Mouse (Mus musculus) left cerebral cortex, adult 11 months (tissue): ENCODE measurements around the gene 1500015O10Rik.

Source experiments
- DNase-seq: peaks from one replicate; pipeline ENCODE4 v3.0.0; 2022; ENCODE audit warnings: low spot score

1500015O10Rik gene

DNA sequence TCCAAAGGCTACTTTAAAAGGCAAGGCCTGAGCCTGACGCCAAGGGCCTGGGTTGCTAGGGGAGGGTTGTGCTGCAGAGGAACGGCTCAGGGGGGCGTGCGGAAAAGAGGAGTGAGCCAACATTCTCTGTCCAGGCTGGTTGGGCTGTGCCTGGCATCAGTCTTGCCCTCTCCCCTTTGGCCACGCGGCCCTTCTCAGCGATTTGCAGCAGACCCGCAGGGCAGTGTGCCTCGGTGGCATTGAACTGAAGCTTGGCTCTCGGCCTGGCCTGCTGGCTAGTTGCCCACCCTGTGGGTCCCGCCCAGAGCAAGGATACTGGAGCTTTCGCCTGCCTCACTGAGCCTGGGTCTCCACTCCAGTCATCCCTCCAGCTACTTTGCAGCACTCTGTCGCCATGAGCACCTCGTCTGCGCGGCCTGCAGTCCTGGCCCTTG is at the start of gene 1500015O10Rik:
1500015O10Rik (plus strand) TSS at position 112 of the 434 bp plus-strand sequence.
- DNase-seq: peak; percentile 37

DNA sequence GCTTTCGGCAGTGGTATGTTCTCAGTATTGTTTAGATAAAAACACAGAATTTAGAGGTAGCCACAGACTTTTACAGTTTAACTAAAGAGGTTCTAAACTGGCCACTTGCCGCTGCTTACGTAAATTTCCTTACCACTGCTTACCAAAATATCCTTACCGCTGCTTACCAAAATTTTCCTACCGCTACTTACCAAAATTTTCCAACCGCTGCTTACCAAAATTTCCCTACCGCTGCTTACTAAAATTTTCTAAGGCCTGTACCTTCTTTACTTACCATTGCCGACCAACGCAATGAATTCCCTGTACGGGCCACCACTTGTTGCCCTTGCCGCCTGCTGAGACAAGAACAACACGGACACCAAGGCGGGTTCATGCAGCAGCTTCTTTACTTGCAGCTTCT is 40.4 kb upstream of the 1500015O10Rik start:
- DNase-seq: no peak

DNA sequence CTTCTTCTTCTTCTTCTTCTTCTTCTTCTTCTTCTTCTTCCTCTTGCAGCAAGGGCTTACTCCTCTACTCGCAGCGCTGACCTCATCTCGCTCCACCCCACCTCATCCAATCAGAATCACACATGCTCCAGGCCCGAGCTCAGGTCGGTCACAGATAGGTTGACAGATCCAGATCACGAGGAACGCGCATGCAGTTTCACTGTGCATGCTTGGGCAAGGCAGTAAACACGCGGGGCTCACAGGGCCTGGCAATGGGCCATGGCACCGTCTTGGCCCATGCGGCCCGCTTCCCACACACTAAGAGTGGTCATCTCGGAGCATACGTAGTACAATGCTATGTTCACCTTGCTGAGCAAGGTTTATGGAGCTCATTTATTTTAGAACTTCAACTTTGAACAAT is 39.9 kb upstream of the 1500015O10Rik start:
- DNase-seq: no peak

DNA sequence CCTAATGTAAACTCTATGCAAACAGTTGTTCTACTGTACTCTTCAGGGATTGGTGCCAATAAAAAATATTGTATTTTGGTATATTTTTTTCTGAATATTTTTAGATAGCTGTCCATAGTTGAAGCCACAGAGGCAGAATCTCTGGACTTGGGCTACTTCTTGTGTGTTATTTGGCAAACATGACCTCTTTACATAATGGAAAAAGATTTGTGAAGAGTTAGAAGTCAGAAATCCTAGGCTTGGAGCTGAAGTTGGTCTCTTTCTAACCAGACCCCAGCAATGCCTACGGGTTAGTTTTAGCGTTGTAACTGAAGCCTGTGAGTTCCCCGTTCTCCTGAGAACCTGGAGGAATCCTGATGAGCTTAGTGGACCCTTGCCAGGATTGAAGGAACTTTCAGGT is 36.3 kb upstream of the 1500015O10Rik start:
- no peak for DNase-seq

DNA sequence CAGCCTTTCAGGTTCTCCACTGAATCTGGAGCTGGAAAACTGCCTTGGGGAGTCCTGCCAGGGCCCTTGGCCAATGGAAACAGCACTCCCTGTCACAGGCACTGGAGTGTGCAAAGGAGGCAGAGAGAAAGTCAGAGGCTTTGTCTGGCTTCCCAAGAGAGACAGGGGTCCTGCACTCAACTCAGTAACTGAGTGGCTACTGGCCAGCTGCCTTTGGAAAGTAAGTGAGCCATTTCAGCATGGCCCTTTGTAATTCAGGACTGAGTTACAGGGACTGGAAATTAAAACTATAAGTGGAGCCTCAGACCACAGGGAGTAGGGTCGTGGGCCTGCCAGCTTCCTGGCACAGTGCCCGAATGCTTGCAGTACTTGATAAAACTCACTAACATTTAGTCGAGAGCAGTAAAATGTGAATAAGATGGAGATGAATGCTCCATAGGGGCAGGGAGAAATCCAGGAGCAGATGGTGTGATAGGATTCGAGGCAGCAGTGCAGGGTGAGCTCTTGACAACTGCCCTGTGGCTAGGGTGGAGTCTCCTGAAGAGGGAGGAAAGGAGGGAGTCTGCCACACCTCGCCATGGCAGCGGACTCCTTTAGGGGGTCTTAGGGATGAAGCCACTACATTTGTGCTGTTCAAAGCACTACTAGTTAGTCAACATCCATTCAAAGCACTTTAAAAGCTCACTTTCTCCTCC is 35.4 kb upstream of the 1500015O10Rik start:
- DNase-seq: peak; percentile 68

DNA sequence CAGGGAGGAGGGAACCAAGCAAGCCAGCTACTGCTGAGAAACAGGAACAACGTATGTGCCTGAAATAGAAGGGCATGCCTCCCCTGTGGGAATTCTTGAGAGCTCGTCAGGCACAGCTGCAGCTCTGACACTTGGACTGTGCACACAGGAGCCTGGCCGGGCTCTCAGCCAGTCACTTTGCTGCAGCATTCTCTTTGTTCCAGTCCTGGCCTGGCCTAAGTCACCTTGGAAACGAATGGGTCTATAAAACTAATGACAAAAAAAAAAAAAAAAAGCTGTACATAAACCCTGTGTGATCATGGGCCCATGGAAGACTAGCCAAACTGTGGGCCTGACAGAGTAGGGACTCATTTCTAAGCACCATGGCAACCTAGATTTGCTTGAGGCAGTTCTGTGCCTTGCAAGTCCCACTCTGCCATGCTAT is 31.8 kb upstream of the 1500015O10Rik start:
- peak; percentile 7 for DNase-seq

DNA sequence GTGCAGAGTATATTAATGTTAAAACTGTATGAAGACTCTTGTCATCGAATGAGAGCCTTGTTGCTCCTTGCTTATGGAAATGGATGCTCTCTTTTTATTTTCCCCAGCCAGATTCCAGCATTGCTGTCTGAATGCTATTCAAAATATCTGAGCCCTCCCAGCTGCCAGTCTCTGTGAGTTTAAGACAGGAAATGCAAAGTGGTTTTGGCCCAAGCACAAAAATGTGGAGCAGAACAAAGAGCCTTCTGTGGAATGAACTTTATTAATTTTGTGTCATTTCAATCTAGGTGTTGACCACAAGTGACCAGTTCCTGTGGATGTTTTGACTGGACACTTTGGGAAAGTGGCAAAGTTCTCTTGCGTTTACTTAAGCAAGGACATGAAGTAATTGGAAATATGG is 15.6 kb upstream of the 1500015O10Rik start:
- no peak for DNase-seq

DNA sequence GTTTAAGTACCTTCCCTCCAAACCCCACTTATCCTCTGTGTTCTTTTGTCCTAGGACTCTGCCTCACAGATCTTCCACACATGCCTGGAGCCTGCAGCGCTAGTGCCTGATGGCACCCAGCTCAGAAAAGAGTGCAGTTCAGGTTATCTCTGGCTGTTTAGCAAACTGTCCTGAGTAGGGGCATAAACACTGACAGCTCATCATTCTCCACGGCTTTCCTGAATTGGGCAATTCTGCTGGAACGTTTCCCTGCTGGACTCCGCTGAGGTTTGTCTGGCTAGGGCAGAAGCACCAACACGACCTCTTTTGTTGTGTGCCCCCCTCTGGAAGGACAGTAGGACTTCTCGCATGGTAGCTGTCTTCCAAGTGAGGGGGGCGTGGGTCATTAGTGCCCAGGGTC is 12.4 kb upstream of the 1500015O10Rik start:
- DNase-seq: no peak

DNA sequence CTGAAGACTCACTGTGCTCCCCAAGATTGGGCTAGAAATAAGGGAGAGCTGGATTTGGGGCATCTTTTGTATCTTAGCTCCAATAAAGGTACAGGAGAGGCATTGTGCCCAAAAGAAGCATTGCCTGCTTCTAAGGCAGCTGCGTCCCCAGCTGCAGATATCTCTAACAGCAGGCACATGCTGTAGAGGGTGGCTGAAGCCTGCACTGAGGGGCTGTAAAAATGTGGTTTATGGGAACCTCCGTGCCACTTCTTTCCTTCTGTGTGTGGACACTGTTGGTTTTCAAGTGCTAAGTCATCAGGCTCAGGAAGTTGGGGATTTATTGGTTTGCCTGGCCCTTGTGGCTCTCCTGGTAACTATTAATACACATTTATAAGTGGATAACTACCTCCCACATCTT is 11.6 kb upstream of the 1500015O10Rik start:
- DNase-seq: no peak

DNA sequence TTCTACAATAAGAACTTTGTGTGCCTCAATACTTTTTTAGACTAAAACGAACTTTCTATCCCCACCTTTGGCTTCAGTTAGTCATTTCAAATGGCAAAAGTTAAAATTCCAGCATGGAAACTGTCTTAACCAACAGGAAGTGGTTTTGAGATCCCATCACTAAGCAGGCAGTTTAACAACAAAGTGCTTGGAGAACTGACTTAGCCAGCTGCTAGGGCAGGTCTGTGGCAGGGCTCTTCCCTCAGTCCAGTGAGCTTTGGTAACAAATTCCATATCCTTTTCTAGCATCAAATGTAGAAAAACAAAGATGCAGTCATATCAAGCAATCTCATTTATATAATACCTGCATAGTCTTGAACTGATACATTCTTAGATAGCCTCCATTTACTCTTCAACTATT is 7.9 kb upstream of the 1500015O10Rik start:
- no peak for DNase-seq

DNA sequence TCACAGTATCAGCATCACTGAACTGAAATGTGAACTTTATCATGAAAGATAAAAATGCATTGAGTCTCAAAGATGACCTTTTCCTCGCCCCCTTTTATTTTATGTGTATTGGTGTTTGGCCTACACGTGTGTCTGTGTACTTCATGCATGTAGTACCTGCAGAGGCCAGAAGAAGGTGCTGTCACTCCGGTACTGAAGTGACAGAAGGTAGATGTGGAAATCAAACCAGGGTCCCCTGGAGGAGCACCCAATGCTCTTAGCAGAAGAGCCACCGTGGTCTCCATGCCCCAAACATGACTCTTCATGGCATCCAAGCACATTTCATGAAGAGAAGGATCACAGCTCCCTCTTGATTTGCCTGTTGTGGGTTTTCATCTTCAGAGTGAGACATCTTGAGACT is 1.7 kb downstream of the 1500015O10Rik start:
- no peak for DNase-seq

DNA sequence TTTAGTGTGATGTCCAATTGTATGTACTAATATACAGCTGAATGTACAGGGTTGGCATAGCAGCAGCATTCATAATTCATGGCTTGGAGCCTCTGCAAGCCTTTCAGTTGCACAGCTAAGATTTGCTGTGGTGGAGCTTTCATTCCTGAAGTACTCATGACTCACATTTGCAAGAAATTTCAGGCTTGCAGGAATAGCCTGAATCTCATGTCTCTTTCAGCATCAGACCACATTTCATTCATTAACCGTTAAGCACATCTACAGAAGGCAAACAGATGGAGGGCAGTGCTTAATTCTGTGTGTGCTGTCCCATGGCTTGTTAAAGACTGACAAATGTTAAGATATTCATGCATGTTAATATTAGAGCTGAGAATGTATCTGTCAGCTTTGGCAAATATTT is 2.3 kb downstream of the 1500015O10Rik start:
- no peak for DNase-seq

DNA sequence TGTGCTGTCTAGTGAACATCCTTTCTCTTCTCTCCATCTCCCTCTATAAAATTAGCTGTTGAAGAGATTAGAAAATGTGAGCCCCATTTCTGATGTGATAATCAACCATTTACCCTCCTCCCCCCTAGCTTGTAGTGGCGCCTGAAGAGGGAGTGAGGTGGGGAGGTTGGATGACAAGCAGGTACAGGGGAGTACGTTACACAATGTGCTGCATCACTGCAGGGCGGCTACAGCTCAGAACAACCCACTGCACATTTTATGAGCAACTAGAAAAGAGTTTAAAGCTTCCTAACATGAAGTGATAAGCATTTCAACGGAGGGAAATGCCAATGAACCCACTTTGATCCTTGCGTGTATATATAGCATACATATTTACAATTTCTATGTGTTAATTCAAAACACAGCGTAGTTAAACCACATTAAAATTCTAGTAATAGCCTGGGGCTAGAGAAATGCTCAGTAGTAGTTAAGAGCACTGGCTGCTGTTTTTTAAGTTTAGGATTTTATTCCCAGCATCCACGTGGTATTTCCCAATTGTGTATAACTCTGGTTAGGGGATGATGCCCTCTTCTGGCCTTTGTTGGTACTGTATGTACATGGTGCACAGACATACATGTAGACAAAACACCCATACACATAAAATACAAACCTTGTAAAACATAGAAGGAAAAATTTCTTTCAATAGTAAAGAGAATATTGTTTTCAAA is 7.6 kb downstream of the 1500015O10Rik start:
- DNase-seq: no peak

DNA sequence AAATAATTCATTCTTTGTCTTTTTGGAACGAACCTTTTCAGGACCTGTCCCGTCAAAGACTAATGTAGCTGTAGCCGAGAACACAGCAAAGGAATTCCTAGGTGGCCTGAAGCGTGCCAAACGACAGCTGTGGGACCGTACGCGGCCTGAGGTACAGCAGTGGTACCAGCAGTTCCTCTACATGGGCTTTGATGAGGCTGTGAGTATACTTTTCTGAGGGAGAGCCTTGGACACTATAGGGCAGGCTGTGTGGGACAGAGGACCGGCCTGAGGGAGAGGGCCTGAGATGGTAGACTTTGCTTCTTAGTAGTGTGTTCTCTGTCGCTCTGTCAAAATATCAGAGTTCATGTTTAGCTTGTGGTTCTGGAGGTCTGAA is 8.1 kb downstream of the 1500015O10Rik start:
- DNase-seq: no peak

DNA sequence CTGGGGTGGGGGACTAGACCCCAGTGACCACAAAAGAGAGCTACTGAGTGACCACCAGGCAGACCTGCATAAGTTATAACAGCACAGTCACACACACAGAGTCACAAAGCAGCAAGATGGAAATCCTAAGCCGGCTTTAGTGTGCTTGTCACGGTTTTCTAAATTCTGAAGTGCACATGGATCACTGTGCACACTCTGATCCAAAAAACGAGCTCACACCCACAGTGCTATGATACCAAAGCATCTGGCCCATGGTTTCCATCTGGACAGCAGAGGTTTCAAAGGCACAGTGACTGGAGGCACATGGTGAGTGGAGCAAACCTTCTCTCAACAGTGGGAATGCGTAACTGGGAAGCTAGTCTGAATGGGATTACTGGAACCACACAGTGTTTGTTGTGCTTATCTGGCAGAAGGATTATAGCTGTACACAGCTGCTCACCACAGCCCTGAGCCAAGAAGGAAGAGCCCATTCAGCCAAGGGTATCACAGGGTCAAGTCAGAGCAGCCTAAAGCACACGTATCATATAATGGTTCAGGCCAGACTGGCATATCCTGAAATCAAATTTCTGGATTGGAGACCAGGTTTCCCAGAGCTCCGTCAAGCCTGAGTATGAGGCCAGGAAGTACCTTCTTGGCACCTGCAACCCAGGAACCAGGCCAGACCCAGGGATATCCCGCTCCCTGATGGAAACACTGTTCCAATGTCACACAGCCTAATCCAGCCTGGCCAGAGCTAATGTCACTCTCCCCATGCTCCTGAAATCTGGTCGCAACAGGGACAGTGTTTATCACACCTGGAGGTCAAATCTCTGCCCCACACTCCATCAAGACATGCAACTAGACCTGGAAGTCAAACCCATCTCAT is 24.3 kb downstream of the 1500015O10Rik start:
- DNase-seq: no peak

DNA sequence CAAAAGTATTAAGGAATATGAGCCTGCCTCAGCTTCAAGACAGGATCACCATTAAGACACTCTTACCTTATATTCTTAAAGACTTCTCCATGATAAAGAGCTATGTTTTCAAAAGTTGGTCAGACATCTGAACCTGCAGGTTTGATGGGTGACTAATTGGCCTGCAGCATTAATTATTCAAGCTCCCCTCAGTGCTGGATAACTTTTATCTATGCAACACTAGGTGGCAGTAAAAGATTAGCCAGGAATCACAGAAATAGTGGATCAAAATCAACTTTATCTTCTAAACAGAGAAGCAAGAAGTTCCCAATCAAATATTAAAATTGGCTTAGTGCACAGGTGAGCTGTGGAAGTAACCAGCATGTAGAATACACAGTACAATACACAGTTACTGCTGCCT is 29.7 kb downstream of the 1500015O10Rik start:
- DNase-seq: no peak

DNA sequence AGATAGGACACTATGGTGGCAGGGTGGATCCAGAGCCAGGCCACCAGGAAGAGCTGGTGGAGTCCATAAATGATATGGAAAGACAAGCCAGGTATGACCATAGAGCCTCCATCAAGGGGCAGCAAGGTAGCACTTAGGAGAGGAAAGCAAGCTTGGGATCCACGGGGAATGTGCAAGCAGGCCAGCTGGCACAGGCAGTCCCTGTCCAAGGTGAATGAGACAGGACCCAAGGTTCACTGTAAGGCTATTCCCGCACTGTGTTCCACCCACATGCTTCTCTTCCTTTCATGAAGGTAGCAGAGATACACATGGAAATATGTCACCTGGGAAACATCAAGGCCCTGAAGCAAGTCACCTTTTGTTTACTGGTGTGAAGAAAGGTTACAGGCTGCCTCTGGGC is 34.1 kb downstream of the 1500015O10Rik start:
- DNase-seq: no peak

DNA sequence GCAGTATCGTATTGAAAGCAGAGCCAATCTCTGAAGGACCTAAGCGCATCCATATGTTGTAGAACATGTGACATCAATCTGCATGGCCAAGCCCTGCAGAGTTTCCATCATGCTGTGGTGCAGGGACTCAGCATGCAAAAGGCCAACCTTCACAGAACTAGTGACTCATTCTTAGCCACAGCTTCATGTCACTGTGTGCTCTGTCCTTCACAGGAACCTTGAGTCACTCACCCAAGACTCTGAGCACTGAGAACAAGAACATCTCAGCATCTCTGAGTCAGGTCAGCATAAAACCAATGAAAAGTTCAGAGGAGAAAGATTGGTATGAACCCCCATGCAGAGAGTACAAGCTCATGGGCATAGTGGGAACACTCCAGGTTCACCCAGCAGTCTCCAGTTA is 35.9 kb downstream of the 1500015O10Rik start:
- no peak for DNase-seq

DNA sequence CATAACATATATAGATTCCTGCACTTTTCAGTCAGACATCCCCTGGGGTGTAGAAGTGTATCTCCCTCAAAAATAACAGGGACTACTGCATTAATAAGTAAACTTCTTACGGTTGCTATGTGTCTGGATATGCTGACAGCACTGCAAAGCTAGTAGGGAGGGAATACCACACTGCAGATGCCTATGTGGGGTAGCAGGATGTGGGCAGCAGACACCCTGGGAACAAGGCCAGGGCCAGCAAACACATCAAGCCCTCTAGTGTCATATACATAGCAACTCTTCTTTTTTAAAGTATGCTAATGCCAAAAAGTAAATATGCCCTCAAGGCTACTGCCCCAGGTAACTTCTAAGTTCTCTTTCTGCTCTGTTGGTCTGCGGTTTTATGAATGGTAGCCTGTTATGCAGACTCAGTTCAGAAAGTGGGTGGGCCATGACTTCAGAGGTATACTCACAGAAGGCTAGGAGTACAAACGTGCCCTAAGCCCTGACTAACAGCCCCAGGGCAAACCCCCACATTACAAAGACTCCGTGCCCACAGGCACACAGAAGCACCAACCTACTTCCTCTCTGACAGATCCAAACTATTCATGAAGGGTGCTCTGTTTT is 38.1 kb downstream of the 1500015O10Rik start:
- no peak for DNase-seq

DNA sequence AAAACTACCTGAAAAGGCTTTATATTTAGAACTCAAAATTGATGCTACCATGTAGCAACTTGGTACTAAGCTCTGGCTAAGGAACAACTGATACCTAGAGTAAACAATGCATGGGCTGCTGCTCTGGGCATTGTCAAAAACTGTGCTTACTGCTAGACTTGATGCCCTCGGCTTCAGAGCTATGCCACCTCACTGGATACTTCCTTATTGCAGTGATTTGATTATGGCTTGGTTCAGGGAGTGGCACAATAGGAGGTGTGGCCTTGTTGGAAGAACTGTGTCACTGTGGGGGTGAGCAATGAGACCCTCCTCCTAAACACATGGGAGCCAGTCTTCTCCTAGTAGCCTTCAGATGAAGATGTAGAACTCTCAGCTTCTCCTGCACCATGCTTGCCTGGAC is 38.9 kb downstream of the 1500015O10Rik start:
- DNase-seq: no peak

DNA sequence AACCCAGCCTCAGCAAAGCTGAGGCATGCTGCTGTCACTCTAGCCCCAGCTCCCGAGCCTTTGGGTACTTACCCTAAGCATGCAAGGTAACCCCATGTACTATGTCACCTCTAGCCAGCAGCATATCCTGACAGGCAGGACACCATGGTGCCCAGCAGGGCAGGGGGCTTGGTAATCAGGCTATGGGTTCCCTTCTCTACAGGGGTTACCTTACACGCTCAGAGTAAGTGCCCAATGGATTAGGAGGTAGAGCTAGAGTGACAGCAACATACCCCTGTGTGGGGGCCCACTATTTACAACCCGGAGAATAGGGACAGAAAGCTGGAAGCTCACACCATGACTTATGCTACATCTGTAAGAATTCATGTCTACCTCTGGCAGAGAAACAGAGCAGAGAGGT is 39.6 kb downstream of the 1500015O10Rik start:
- no peak for DNase-seq

DNA sequence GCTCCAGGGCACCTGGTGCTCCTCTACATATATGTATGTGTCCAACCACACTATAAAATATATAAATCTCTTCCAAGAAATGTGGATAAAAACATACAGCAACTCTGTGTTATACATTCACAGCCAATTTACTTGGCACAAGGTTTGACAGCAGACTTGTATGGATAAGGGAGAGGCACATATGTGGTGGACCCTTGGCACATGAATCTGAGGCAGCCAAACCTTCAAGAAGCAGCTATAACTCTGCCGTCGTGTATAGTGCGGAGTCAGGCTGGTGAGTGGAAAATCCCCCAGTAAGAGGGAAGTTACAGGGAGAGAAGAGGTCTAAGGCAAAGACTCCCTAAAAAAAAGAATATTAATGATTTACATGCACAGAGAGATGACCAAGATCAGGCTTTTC is 42.3 kb downstream of the 1500015O10Rik start:
- no peak for DNase-seq
